Mouse (Mus musculus) thymus, adult 2 months (tissue): ENCODE data around the gene Tnp2. TPM values are rescaled to one million over a fixed set of nuclear protein-coding genes. Genes with fewer than 3 reads are reported as not detected.
A peak's percentile ranks its signal among the peaks of the same experiment; 100 is the strongest.

Experiments
- DNase-seq: peaks from one replicate; pipeline ENCODE4 v3.0.0; 2021
- H3K27ac ChIP-seq: fragments of 200-500 bp; 2 replicates; pipeline ENCODE4 v1.5.1; 2012; ENCODE audit warnings: low read length, control low read depth; ENCODE audit not compliant: control insufficient read depth, insufficient read depth
- H3K27me3 ChIP-seq: fragments of 200-500 bp; 2 replicates; pipeline ENCODE4 v1.6.1; 2012; ENCODE audit warnings: mild to moderate bottlenecking, low read length, moderate library complexity, mixed read lengths; ENCODE audit not compliant: control insufficient read depth, insufficient read depth
- H3K36me3 ChIP-seq: fragments of 200-500 bp; 2 replicates; pipeline ENCODE4 v1.6.1; 2012; ENCODE audit warnings: mild to moderate bottlenecking, low read length, moderate library complexity; ENCODE audit not compliant: control insufficient read depth, insufficient read depth
- H3K4me1 ChIP-seq: fragments of 200-500 bp; replicated peaks from 2 replicates; pipeline ENCODE4 v1.6.1; 2012; ENCODE audit warnings: low read length; ENCODE audit not compliant: control insufficient read depth, insufficient read depth
- H3K4me3 ChIP-seq: fragments of 200-500 bp; 2 replicates; pipeline ENCODE4 v1.5.1; 2012; ENCODE audit warnings: mild to moderate bottlenecking, low read length, control low read depth, moderate library complexity; ENCODE audit not compliant: control insufficient read depth, insufficient read depth
- CTCF ChIP-seq: fragments of 200-500 bp; IDR thresholded peaks from 2 replicates; pipeline ENCODE4 v1.5.1; 2012; ENCODE audit warnings: mild to moderate bottlenecking, control low read depth, low read length, moderate library complexity, borderline replicate concordance; ENCODE audit not compliant: control insufficient read depth, poor library complexity, insufficient read depth; ENCODE audit errors: extremely low read depth
- POLR2A ChIP-seq: fragments of 200-500 bp; IDR thresholded peaks from 2 replicates; pipeline ENCODE4 v1.6.1; 2012; ENCODE audit warnings: mild to moderate bottlenecking, low read length, control low read depth, moderate library complexity; ENCODE audit not compliant: control insufficient read depth, poor library complexity, insufficient read depth; ENCODE audit errors: extremely low read depth
- WGBS: fragments of 180-500 bp; shearing (Covaris S2); methylation state at CpG from one replicate; pipeline ENCODE4 v1.1.7; 2018; 5-methylcytosine and 5-hydroxymethylcytosine counted together
- polyA plus RNA-seq: library from polyadenylated mRNA; depleted of rRNA; stranded (reverse); fragments of >200 nt; gene quantifications from 2 replicates; pipeline ENCODE4 v1.2.3, GENCODE M21; 2012

Tnp2 gene
- polyA plus RNA-seq, 1 experiment, result 14.2 TPM

GRCm38 (mm10) chr16:10827766-10828460 lies 39.5 kb upstream of the Tnp2 start:
- Histone ChIP-seq H3K27me3 (no peaks in the 10 kb centered on the region), H3K4me3 (no peak overlapping the region), H3K27ac (peak overlapping the region; percentile 96), H3K4me1 (peaks cover 47% of the 10 kb centered on the region), H3K36me3 (no peaks in the 10 kb centered on the region)
- WGBS, result 47% methylated on average over 7 of the region's 7 CpGs
- TF ChIP-seq POLR2A (no peak), CTCF (no peak)
- DNase-seq, result peak; percentile 48

GRCm38 (mm10) chr16:10827269-10827668 lies 38.8 kb upstream of the Tnp2 start:
- 50% methylated on average over 9 of the region's 9 CpGs for WGBS
- Histone ChIP-seq H3K36me3 (no peaks in the 10 kb centered on the region), H3K4me3 (peak overlapping the region; percentile 2; the same call in 1 of the 2 replicates), H3K27me3 (no peaks in the 10 kb centered on the region), H3K27ac (peak overlapping the region; percentile 96), H3K4me1 (peaks cover 47% of the 10 kb centered on the region)
- peak; percentile 53 for DNase-seq
- TF ChIP-seq CTCF (no peak), POLR2A (peak; percentile 40; the same call in 1 of the 2 replicates)

GRCm38 (mm10) chr16:10825840-10826239 lies 37.4 kb upstream of the Tnp2 start:
- Histone ChIP-seq H3K4me3 (no peak overlapping the region), H3K4me1 (peaks cover 51% of the 10 kb centered on the region), H3K36me3 (no peaks in the 10 kb centered on the region), H3K27ac (peak overlapping the region; percentile 78), H3K27me3 (no peaks in the 10 kb centered on the region)
- over 99% methylated on average over 4 of the region's 4 CpGs for WGBS
- DNase-seq, result no peak
- TF ChIP-seq CTCF (no peak), POLR2A (no peak)

GRCm38 (mm10) chr16:10824536-10824935 lies 36.1 kb upstream of the Tnp2 start:
- H3K4me1 ChIP-seq, result peaks cover 48% of the 10 kb centered on the region
- 97% methylated on average over 1 of the region's 1 CpGs for WGBS
- no peak overlapping the region for H3K27ac ChIP-seq
- H3K36me3 ChIP-seq, result no peaks in the 10 kb centered on the region
- DNase-seq, result no peak
- no peaks in the 10 kb centered on the region for H3K27me3 ChIP-seq
- no peak overlapping the region for H3K4me3 ChIP-seq
- no peak for TF ChIP-seq POLR2A
- no peak for TF ChIP-seq CTCF

- Histone ChIP-seq H3K4me3 (no peak overlapping the region), H3K27ac (no peak overlapping the region), H3K4me1 (peaks cover 40% of the 10 kb centered on the region), H3K27me3 (no peaks in the 10 kb centered on the region), H3K36me3 (no peaks in the 10 kb centered on the region)
- WGBS, result 95% methylated on average over 4 of the region's 4 CpGs
- DNase-seq, result no peak
- TF ChIP-seq POLR2A, result no peak
- no peak for TF ChIP-seq CTCF
Observed at GRCm38 (mm10) chr16:10821387-10821786, 32.9 kb upstream of the Tnp2 start.

GRCm38 (mm10) chr16:10819966-10820365 lies 31.5 kb upstream of the Tnp2 start:
- H3K4me3 ChIP-seq, result no peak overlapping the region
- 97% methylated on average over 3 of the region's 3 CpGs for WGBS
- TF ChIP-seq POLR2A (no peak), CTCF (no peak)
- H3K27me3 ChIP-seq, result no peaks in the 10 kb centered on the region
- no peak for DNase-seq
- peaks cover 41% of the 10 kb centered on the region for H3K4me1 ChIP-seq
- no peak overlapping the region for H3K27ac ChIP-seq
- H3K36me3 ChIP-seq, result no peaks in the 10 kb centered on the region

GRCm38 (mm10) chr16:10818579-10819135 lies 30.2 kb upstream of the Tnp2 start:
- WGBS, result 92% methylated on average over 4 of the region's 4 CpGs
- no peak for DNase-seq
- Histone ChIP-seq H3K4me3 (no peak overlapping the region), H3K4me1 (peaks cover 52% of the 10 kb centered on the region), H3K27me3 (no peaks in the 10 kb centered on the region), H3K27ac (0 out of 2 replicates have a peak overlapping the region, but pooled peaks have one; percentile 0), H3K36me3 (no peaks in the 10 kb centered on the region)
- TF ChIP-seq POLR2A (no peak), CTCF (no peak)
